Mouse (Mus musculus) megakaryocyte, adult 5-6 weeks (primary cell): ENCODE results near the gene Scgb2b19. TPM values are rescaled to one million over a fixed set of nuclear protein-coding genes. Genes with fewer than 3 reads are reported as not detected.
"Not testable (repeated sequence)": the region's sequence is repeated elsewhere in the genome, so short reads cannot be mapped to it uniquely, and the experiment has no call there.

Source experiments
- ATAC-seq: 2 replicates; pipeline ENCODE4 v1.8.0; 2016; ENCODE audit warnings: mild to moderate bottlenecking, inconsistent platforms; ENCODE audit not compliant: poor library complexity, severe bottlenecking
- total RNA-seq, 2 experiments: library from RNA; stranded (forward) in 1 of 2; stranded (reverse) in 1 of 2; fragments of 153-499, 151-499 nt in 1 of 2; fragments of 221-1000, 200-1000 nt in 1 of 2; gene quantifications; 2 replicates each; pipeline versions ENCODE4 v1.2.3 to v1.2.4; 2015 to 2017

Scgb2b19 gene
- not detected in 2 replicates for total RNA-seq (2015)
- total RNA-seq (2017) = not detected in 2 replicates

DNA sequence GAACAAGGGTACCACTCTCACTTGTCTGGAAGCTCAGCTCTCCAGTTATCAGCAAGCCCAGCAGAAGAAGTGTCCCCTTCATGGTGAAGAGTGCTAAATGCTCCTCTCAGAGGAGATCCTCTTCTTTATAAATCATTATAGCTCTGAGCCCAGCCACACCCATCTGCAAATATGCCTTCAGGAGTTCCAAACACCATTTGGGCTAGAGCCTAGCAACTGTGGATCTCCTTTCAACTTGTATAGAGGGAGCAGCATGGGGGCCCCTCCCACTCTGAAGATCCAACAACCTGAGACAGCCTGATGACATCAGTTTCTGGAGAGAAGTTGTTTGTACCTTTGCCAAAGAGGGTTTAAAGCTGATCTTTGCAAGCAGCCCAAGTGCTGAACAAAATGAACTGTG lies at the start of gene Scgb2b19:
TSS of gene Scgb2b19 (minus strand) at position 101 of the 400 bp plus-strand sequence.
- not testable (repeated sequence) for ATAC-seq

DNA sequence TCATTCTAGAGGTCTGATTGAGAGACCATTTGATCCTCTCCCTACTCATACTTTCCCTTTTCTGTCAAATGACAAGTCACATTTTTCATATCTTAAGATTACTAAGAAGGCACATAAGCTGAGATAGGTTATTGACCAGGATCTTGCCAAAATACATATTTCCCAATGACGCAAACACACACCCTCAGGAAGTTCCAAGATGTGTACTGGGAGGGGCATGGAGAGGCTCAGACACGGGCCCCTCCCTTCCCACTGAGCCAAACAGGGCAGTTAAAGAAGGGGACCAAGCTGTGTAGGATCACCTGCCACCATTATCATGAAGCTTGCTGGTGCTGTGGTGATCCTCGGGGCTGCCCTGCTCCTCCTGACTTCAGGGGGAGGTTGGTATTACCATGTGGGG lies 6.9 kb upstream of the Scgb2b19 start, which contains the start of gene Scgb1b19:
TSS of gene Scgb1b19 (plus strand) at position 301 of the 400 bp plus-strand sequence.
- ATAC-seq = not testable (repeated sequence)

Other genes starting within 250 kb of the Scgb2b19 start
- not detected in 2 replicates for gene Scgb2b17, start 223.8 kb downstream of the Scgb2b19 start, total RNA-seq (2015)
- not detected in 2 replicates for gene Scgb2b17, start 223.8 kb downstream of the Scgb2b19 start, total RNA-seq (2017)
- gene Scgb1b17, start 216.9 kb downstream of the Scgb2b19 start, total RNA-seq (2015) = not detected in 2 replicates
- not detected in 2 replicates for gene Scgb1b17, start 216.9 kb downstream of the Scgb2b19 start, total RNA-seq (2017)
- gene Scgb2b18, start 106.5 kb downstream of the Scgb2b19 start, total RNA-seq (2015) = not detected in 2 replicates
- gene Scgb2b18, start 106.5 kb downstream of the Scgb2b19 start, total RNA-seq (2017) = not detected in 2 replicates
- not detected in 2 replicates for gene Scgb1b18, start 94.8 kb downstream of the Scgb2b19 start, total RNA-seq (2015)
- not detected in 2 replicates for gene Scgb1b18, start 94.8 kb downstream of the Scgb2b19 start, total RNA-seq (2017)
- gene Scgb1b19, start 7.0 kb upstream of the Scgb2b19 start, total RNA-seq (2015) = not detected in 2 replicates
- not detected in 2 replicates for gene Scgb1b19, start 7.0 kb upstream of the Scgb2b19 start, total RNA-seq (2017)
- not detected in 2 replicates for gene Scgb2b20, start 86.0 kb upstream of the Scgb2b19 start, total RNA-seq (2015)
- gene Scgb2b20, start 86.0 kb upstream of the Scgb2b19 start, total RNA-seq (2017) = not detected in 2 replicates
- not detected in 2 replicates for gene Scgb1b20, start 92.9 kb upstream of the Scgb2b19 start, total RNA-seq (2015)
- not detected in 2 replicates for gene Scgb1b20, start 92.9 kb upstream of the Scgb2b19 start, total RNA-seq (2017)
- gene Scgb2b21, start 240.1 kb upstream of the Scgb2b19 start, total RNA-seq (2015) = not detected in 2 replicates
- not detected in 2 replicates for gene Scgb2b21, start 240.1 kb upstream of the Scgb2b19 start, total RNA-seq (2017)